Mouse (Mus musculus) intestine, postnatal 0 days (tissue): ENCODE measurements around the gene Egln3. TPM values are rescaled to one million over a fixed set of nuclear protein-coding genes. Genes with fewer than 3 reads are reported as not detected.

Experiments
- ATAC-seq: fragments of 200-750 bp; cut with Nextera tagmentation; 2 replicates; pipeline ENCODE4 v1.8.0; 2017; ENCODE audit warnings: mild to moderate bottlenecking, moderate TSS enrichment, moderate library complexity
- H3K27ac ChIP-seq: fragments of 300-500 bp; sonication (generic); 2 replicates; pipeline ENCODE4 v1.5.1; 2014; ENCODE audit warnings: mild to moderate bottlenecking, low read depth, low read length, moderate library complexity
- H3K27me3 ChIP-seq: fragments of 300-500 bp; sonication (generic); replicated peaks from 2 replicates; pipeline ENCODE4 v1.6.1; 2014; ENCODE audit warnings: low read length, mixed read lengths; ENCODE audit not compliant: control insufficient read depth, insufficient read depth
- H3K36me3 ChIP-seq: fragments of 300-500 bp; sonication (generic); 2 replicates; pipeline ENCODE4 v1.6.1; 2014; ENCODE audit warnings: mild to moderate bottlenecking, moderate library complexity; ENCODE audit not compliant: control insufficient read depth, insufficient read depth
- H3K4me1 ChIP-seq: fragments of 300-500 bp; sonication (generic); replicated peaks from 2 replicates; pipeline ENCODE4 v1.6.1; 2014; ENCODE audit warnings: antibody characterized with exemption, low read length, mixed read lengths; ENCODE audit not compliant: control insufficient read depth, insufficient read depth
- H3K4me2 ChIP-seq: fragments of 300-500 bp; sonication (generic); replicated peaks from 2 replicates; pipeline ENCODE4 v1.6.1; 2014; ENCODE audit warnings: low read depth, mild to moderate bottlenecking, moderate library complexity
- H3K4me3 ChIP-seq: fragments of 300-500 bp; sonication (generic); 2 replicates; pipeline ENCODE4 v1.5.1; 2014; ENCODE audit warnings: low read depth, low read length
- H3K9ac ChIP-seq: fragments of 300-500 bp; sonication (generic); 2 replicates; pipeline ENCODE4 v1.6.1; 2014; ENCODE audit warnings: mild to moderate bottlenecking, low read depth, low read length
- H3K9me3 ChIP-seq: fragments of 300-500 bp; sonication (generic); 2 replicates; pipeline ENCODE4 v1.6.1; 2016; ENCODE audit warnings: mixed run types; ENCODE audit not compliant: control insufficient read depth
- CTCF ChIP-seq: sonication (generic); IDR thresholded peaks from 2 replicates; pipeline ENCODE4 v1.5.1; 2016; ENCODE audit warnings: low read depth, mild to moderate bottlenecking, control low read depth, antibody characterized with exemption, moderate library complexity
- WGBS: fragments of 180-500 bp; shearing (Covaris S2); extraction: QIAGEN DNeasy Blood & Tissue Kit; methylation state at CpG from one replicate; pipeline ENCODE4 v1.1.7; 2014; 5-methylcytosine and 5-hydroxymethylcytosine counted together
- polyA plus RNA-seq: library from polyadenylated mRNA; unstranded; fragments of >200 nt; fragmentation: Nextera tagmentation; extraction: Ambion mirVana; gene quantifications from 2 replicates; pipeline ENCODE4 v1.2.1, GENCODE M21; 2015

Egln3 gene
- polyA plus RNA-seq, 1 experiment from 2014 or later, result 39.2 TPM

DNA sequence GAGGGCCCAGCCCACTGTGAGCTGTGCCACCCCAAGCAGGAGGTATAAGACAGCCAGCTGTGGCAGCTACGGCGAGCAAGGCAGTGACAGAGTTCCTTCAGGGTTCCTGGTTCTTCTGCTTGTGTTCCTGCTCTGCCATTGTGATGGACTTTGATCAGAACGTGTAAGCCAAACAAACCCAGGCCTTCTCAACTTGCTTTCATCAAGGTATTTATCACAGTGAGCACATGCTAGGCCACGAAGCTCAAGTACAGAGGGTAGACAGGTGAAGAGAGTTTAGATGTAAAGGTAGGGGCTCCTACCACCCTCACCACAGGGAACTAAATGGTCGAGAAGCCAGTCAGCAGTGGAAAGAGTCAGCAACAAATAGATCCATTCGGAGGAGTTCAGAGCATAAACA, 30.1 kb upstream of the Egln3 start:
- WGBS, result 60% methylated on average over 6 of the region's 6 CpGs
- H3K9me3 ChIP-seq, result no peaks in the 10 kb centered on the region
- H3K27ac ChIP-seq, result no peak overlapping the region
- H3K36me3 ChIP-seq, result no peaks in the 10 kb centered on the region
- H3K4me3 ChIP-seq, result no peak overlapping the region
- H3K4me1 ChIP-seq, result no peaks in the 10 kb centered on the region
- no peak overlapping the region for H3K4me2 ChIP-seq
- H3K27me3 ChIP-seq, result no peaks in the 10 kb centered on the region
- ATAC-seq, result no peak
- no peak overlapping the region for H3K9ac ChIP-seq
- no peak for TF ChIP-seq CTCF

DNA sequence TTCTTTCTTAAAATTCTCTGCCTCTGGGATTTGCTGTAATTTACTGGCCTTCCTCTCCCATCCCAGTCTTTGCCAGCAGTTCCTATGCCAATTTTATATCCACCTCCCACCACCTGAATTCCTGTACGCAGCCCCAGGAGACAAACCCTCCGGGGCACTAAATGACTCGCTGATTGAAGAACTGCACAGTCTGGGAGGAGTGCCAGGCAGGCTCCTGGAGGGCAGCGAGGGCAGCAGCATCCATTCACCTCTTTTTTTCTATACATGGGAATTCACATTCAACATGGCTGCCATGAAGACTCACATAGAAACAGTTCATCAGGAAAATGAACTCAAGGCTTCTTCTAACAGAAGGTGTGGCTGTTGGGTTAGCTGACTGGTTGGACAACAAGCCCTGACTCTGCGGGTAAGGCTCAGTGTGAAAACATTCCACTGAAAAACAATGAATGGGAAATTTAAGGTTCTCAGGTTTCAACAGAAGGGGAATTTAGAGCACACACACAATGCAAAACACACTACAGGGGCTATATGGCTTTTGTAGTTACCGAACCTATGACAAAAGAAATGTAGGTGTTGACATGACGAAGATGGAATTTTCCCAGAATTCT, 29.4 kb upstream of the Egln3 start:
- Histone ChIP-seq H3K27me3 (no peaks in the 10 kb centered on the region), H3K4me2 (no peak overlapping the region), H3K9me3 (no peaks in the 10 kb centered on the region), H3K36me3 (no peaks in the 10 kb centered on the region), H3K27ac (no peak overlapping the region), H3K9ac (no peak overlapping the region), H3K4me1 (no peaks in the 10 kb centered on the region), H3K4me3 (no peak overlapping the region)
- 86% methylated on average over 7 of the region's 7 CpGs for WGBS
- no peak for ATAC-seq
- no peak for TF ChIP-seq CTCF

DNA sequence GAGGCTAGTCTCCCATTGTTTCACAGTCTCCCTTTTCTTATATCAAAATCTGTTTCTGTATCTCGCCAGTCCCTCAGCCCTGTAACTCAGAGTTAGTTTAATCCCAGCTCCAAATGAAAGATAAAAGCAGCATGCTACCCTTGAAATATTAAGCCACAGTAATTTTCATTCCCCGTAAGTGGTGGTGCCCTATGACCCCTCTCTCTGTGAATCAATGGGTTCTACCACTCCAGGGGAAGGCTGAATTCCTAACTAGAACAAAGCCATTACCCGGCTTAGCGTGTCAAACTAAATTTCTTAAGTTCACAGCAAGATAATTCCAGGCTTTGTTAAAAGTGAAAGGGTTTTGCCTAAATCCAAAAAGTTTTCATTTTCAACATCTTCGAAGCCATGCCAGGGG, 28.8 kb upstream of the Egln3 start:
- Histone ChIP-seq H3K9ac (no peak overlapping the region), H3K4me1 (no peaks in the 10 kb centered on the region), H3K27ac (no peak overlapping the region), H3K4me2 (no peak overlapping the region), H3K4me3 (no peak overlapping the region), H3K9me3 (no peaks in the 10 kb centered on the region), H3K36me3 (no peaks in the 10 kb centered on the region), H3K27me3 (no peaks in the 10 kb centered on the region)
- WGBS, result 86% methylated on average over 5 of the region's 5 CpGs
- no peak for ATAC-seq
- TF ChIP-seq CTCF, result no peak

DNA sequence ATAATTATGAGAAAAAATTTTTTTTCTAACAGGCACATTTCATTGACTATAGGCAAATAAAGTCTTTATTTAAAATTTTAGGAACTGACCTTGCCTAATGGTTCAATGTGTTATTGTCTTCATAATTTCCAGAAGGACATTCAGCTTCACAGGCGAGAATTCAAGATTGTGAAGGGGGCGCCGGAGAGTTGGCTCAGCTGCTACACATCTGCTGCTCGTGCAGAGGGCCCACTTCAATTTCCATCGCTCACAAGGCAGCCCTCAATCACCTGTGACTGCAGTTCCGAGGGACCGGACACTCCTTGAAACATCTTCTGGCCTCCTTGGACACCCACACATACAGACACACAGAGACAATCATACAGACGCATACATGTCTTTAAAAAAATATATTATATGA, 23.9 kb upstream of the Egln3 start:
- Histone ChIP-seq H3K9me3 (no peaks in the 10 kb centered on the region), H3K36me3 (no peaks in the 10 kb centered on the region), H3K9ac (no peak overlapping the region), H3K27me3 (no peaks in the 10 kb centered on the region), H3K4me1 (no peaks in the 10 kb centered on the region), H3K4me2 (no peak overlapping the region), H3K4me3 (no peak overlapping the region), H3K27ac (no peak overlapping the region)
- no peak for TF ChIP-seq CTCF
- WGBS, result 75% methylated on average over 8 of the region's 8 CpGs
- ATAC-seq, result no peak

DNA sequence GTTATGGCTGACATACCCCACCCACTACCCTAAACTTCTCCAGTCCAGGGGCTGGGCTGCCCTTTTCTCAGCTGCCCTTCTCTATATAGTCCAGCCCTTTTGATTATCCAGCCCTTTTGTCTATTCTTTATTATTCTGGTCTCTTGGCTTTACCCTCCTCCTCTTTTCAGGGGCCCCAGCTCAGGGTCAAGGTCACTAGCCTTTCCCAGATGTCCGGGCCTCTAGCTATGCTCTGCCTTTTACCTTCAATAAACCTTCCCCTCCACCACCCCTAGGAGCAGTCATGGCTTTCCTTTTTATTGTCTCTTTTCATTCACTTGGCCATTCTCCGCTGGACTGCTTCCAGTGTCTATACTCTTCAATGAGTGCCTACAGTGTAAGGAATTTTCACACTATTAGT, 22.7 kb upstream of the Egln3 start:
- Histone ChIP-seq H3K36me3 (no peaks in the 10 kb centered on the region), H3K4me1 (no peaks in the 10 kb centered on the region), H3K27me3 (no peaks in the 10 kb centered on the region), H3K4me2 (no peak overlapping the region), H3K27ac (no peak overlapping the region), H3K9ac (no peak overlapping the region), H3K9me3 (no peaks in the 10 kb centered on the region), H3K4me3 (no peak overlapping the region)
- WGBS, result 60% methylated on average over 2 of the region's 2 CpGs
- no peak for TF ChIP-seq CTCF
- ATAC-seq, result no peak

DNA sequence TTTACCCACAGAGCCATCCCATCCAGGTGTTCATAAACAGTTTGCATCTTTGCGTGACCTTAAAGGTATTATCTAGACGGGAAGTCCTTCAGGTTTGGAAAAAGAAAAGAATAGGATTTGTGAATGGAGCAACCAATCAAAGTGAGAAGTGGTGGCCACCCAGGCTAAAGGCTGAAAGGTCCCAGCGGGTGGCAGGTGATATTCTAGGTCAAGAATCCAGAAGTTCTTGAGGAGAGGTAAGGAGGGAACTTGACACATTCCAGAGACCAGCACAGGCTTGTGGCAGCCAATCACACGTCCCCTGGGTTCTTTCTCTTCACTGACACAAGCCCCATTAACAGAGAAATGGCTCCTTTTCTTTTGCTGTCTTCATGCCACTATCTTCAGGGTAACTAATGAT, 21.9 kb upstream of the Egln3 start:
- no peak overlapping the region for H3K27ac ChIP-seq
- ATAC-seq, result no peak
- no peak overlapping the region for H3K4me2 ChIP-seq
- TF ChIP-seq CTCF, result no peak
- no peaks in the 10 kb centered on the region for H3K9me3 ChIP-seq
- H3K27me3 ChIP-seq, result no peaks in the 10 kb centered on the region
- no peak overlapping the region for H3K9ac ChIP-seq
- no peak overlapping the region for H3K4me3 ChIP-seq
- no peaks in the 10 kb centered on the region for H3K4me1 ChIP-seq
- 81% methylated on average over 4 of the region's 4 CpGs for WGBS
- H3K36me3 ChIP-seq, result no peaks in the 10 kb centered on the region

DNA sequence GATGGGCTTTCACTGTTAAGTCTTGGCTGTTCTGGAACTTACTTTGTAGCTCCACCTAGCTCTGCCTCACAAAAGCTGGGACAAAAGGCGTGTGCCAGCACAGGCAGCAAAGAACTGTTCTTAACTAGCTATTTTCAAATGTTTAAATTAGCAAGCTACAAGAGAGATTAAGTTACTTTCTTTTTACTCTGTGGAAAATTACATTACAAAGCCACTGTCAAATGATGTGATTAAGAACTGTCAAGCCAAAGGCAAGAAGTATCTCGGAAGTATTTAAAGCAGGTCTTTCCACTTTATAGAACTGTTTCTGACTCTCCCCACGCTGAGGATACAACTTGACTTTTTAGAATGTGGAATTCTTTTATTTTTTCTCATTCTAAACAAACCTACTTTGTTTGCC, 21.4 kb upstream of the Egln3 start:
- ATAC-seq, result no peak
- Histone ChIP-seq H3K9ac (no peak overlapping the region), H3K36me3 (no peaks in the 10 kb centered on the region), H3K4me3 (no peak overlapping the region), H3K4me2 (no peak overlapping the region), H3K27ac (no peak overlapping the region), H3K9me3 (no peaks in the 10 kb centered on the region), H3K27me3 (no peaks in the 10 kb centered on the region), H3K4me1 (no peaks in the 10 kb centered on the region)
- TF ChIP-seq CTCF, result no peak
- 66% methylated on average over 3 of the region's 3 CpGs for WGBS
